Mouse (Mus musculus) lung, postnatal 10 days (tissue): ENCODE measurements around the gene Csnk1d.

Experiments
- DNase-seq: peaks from one replicate; pipeline ENCODE4 v3.0.0; 2021

Gene Csnk1d

GRCm38 (mm10) chr11:120951731-120952730 is 39.1 kb downstream of the Csnk1d start:
- DNase-seq = no peak

DNA sequence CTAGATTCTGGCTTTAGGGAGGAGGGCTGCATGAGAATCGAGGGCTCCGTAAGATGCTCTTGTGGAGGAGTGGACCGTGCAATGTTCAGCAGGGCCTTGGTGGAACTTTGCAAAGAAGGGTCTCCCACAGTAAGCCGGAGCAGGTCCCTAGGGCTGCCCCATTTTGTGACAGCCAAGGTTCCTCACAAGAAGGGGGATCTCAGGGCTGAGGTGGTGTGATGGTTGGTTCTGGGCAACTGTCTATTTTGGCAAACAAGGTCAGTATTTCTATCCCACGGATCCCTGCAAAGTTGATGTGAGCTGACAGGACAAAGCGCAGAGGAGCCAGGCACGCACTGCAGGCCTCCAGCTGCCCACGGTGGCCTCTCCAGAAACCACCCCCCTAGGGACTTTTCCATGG is 39.9 kb downstream of the Csnk1d start:
- DNase-seq = no peak

- DNase-seq = peak; percentile 95
Observed at GRCm38 (mm10) chr11:120950281-120951202, 40.6 kb downstream of the Csnk1d start.

GRCm38 (mm10) chr11:120949863-120950262 is 41.3 kb downstream of the Csnk1d start:
- no peak for DNase-seq

- peak; percentile 47 for DNase-seq
Observed at GRCm38 (mm10) chr11:120948861-120949851, 42.0 kb downstream of the Csnk1d start.

GRCm38 (mm10) chr11:120948328-120948727 is 42.8 kb downstream of the Csnk1d start, which contains the start of gene Slc16a3:
Gene Slc16a3 (plus strand): TSS chr11:120948480.
- DNase-seq = no peak

DNA sequence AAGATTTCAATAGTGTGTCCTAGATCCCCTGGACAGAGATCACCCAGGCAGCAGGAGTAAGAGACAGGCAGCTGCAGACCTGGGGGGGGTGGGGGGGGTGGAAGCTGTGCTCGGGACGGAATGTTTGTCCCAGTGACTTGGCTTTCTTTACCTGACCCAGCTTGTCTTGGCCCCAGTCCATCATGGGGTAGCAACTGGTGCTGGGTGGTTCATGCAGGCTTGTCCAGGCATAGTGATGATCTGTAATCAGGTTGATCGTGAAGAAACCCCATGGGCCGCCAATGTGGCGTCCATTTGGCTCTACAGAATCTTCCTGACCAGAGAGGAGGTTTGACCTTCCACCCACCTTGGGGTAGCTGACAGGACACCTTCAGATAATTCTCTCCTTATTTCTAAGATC is 45.2 kb downstream of the Csnk1d start:
- DNase-seq = no peak

GRCm38 (mm10) chr11:120945266-120945665 is 45.9 kb downstream of the Csnk1d start:
- DNase-seq = no peak

DNA sequence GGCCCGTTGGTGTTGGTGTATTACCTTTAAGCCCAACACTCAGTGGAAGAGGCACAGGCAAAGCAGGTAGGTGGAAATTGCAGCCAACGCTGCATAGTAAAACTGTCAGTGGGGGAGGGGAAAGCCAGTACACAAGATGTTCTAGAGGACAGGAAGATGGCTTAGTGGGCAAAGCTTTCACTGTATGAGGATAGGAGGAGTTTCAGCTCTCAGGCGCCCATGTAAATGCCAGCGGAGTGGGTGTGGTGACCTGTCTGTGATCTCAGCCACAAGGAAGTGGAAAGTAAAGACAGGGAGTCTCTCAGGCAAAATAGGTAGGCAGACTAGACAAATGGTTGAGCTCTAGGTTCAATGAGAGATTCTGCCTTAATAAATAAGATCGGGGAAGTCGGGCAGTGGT is 50.2 kb downstream of the Csnk1d start:
- no peak for DNase-seq

GRCm38 (mm10) chr11:120939712-120940341 is 51.3 kb downstream of the Csnk1d start:
- DNase-seq = no peak

GRCm38 (mm10) chr11:120938795-120939194 is 52.3 kb downstream of the Csnk1d start:
- no peak for DNase-seq

DNA sequence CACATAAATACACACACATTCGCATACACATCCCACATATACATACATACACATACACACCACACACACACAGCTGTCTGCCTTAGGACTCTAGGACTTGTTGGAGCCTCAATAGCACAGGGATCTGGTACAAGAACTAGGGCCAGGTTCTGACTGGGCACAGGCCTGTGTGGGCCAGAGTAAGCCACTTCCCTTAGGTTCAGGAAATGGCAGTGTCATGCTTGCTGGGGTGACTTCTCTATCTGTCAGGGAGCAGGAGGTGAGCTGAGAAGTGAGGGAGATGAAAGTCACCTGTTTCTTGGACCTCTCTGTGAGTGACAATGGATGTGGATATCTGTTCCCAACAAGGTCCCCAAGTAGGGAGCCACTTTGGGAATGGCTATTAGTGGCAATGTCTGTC is 53.2 kb downstream of the Csnk1d start:
- no peak for DNase-seq

DNA sequence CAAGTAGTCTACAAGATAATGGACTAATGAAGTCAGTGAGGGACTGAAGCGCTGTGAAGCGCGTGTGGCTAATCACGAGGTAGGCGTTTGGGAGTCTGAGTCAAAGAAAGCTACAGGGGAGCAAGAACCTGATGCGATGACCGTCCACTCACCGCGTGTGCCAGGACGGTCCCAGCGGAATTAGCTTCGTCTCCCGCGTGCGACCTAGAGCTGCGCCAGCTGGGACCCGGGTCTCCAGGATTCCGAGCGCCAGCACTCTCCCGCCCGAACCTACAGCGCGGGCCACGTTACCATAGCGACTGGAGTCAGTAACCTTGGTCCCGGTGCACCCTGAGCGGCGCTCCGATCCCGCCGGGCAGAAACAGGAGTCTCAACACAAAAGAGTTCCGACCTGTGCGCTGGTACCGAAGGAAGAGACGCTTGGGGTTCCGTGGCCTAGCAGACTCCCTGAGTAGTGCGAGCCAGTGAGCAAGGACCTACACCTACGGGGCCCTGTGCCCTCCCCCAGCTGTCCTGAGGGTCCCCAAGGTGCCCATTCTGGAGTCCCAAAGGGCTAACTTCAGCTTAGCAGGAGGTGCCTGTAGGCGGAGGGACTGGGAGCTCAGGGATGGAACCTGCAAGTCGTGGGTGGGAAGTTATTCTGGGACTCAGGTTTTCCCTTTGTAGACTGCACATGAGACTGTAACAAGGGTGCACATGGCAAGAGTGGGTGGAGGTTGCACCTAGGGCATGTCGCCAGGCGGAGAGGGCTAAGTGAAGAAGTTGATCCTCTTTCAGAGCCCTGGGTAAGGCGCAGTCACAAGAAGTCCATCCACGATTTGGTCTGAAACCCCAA is 58.3 kb downstream of the Csnk1d start, which contains the start of gene Ccdc57:
Gene Ccdc57, minus strand, starts transcription at position 309 of the 835 bp plus-strand sequence.
- DNase-seq = peak; percentile 94

DNA sequence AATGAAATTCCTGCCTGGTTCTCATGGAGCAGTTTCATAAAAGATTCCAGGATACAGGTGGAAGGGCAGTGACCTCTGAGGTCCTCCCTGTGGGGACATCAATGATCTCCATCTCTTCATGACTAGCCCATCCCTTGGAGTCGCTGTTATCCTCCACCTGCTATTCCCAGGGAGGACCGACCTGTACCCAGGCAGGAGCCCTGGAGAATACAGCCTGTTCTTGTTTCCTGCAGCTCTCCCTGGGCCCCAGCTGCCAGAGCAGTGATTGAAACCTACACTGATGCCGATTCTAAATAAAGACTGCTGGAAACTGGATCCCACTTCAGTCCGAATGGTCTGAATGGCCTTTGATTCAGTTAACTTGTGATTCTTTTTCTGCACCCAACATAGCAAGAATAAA is 59.7 kb downstream of the Csnk1d start:
- no peak for DNase-seq

GRCm38 (mm10) chr11:120928468-120928867 is 62.7 kb downstream of the Csnk1d start:
- no peak for DNase-seq

GRCm38 (mm10) chr11:120922528-120922927 is 68.6 kb downstream of the Csnk1d start:
- DNase-seq = no peak

GRCm38 (mm10) chr11:120917756-120918155 is 73.4 kb downstream of the Csnk1d start:
- DNase-seq = no peak

DNA sequence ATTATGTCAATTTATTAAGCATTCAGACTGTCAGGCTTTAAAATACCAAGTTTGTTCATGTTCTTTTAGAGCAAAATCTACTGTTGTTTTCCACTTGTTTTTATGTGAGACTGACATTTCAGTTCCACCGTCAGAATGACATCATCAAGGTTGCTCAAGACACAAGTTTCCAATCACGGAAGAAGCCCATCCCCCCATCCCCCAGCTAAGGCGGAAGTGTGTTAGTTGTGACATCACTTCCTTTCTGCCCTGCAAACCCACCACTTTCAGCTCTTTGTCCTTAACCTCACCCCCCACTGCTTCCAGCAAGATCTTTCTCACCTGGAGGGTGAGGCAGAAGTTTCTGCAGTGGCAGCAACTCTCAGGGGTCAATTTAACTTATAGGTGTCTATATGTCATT is 74.7 kb downstream of the Csnk1d start:
- no peak for DNase-seq

DNA sequence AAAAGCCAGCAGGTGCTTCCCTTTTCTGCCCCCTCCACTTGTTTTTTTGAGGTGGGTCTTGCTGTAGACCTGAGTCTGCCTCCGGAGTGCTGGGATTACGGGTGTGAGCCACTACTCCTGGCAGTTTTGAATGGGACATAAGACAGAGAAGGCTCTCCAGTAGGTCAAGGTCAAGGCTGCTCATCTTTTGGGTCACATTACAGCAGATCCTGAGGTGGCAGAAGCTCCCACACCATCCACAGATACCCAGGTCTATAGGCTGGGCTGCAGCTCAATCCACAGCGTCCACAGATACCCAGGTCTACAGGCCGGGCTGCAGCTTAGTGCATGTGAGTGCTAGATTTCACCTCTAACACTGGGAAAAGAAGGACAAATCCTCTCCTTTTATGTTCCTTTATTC is 77.3 kb downstream of the Csnk1d start:
- DNase-seq = no peak
